Mouse (Mus musculus) forebrain, embryonic 13.5 days (tissue): ENCODE results near the gene Dram1. TPM values are rescaled to one million over a fixed set of nuclear protein-coding genes. Genes with fewer than 3 reads are reported as not detected.
A peak's percentile ranks its signal among the peaks of the same experiment; 100 is the strongest.

Experiments
- ATAC-seq: fragments of 200-750 bp; cut with Nextera tagmentation; 2 replicates; pipeline ENCODE4 v1.8.0; 2017
- H3K27ac ChIP-seq: fragments of 300-500 bp; sonication (generic); 2 replicates; pipeline ENCODE4 v1.5.1; 2015; ENCODE audit warnings: inconsistent platforms, mild to moderate bottlenecking, moderate library complexity
- H3K27me3 ChIP-seq: fragments of 300-500 bp; sonication (generic); 2 replicates; pipeline ENCODE4 v1.6.1; 2015; ENCODE audit warnings: mild to moderate bottlenecking, inconsistent platforms
- H3K36me3 ChIP-seq: fragments of 300-500 bp; sonication (generic); 2 replicates; pipeline ENCODE4 v1.6.1; 2015; ENCODE audit warnings: mild to moderate bottlenecking, inconsistent platforms; ENCODE audit not compliant: poor library complexity, severe bottlenecking
- H3K4me1 ChIP-seq: fragments of 300-500 bp; sonication (generic); 2 replicates; pipeline ENCODE4 v1.6.1; 2015; ENCODE audit warnings: inconsistent platforms
- H3K4me2 ChIP-seq: fragments of 300-500 bp; sonication (generic); 2 replicates; pipeline ENCODE4 v1.6.1; 2015; ENCODE audit warnings: inconsistent platforms, mild to moderate bottlenecking, moderate library complexity
- H3K4me3 ChIP-seq: fragments of 300-500 bp; sonication (generic); 2 replicates; pipeline ENCODE4 v1.5.1; 2015; ENCODE audit warnings: mild to moderate bottlenecking, inconsistent platforms
- H3K9ac ChIP-seq: fragments of 300-500 bp; sonication (generic); 2 replicates; pipeline ENCODE4 v1.6.1; 2015; ENCODE audit warnings: mild to moderate bottlenecking, inconsistent platforms
- H3K9me3 ChIP-seq: fragments of 300-500 bp; sonication (generic); replicated peaks from 2 replicates; pipeline ENCODE4 v1.6.1; 2016; ENCODE audit warnings: inconsistent platforms
- WGBS: fragments of 180-500 bp; shearing (Covaris S2); methylation state at CpG from one replicate; pipeline ENCODE4 v1.1.7; 2015; 5-methylcytosine and 5-hydroxymethylcytosine counted together
- polyA plus RNA-seq: library from polyadenylated mRNA; unstranded; fragments of >200 nt; fragmentation: Nextera tagmentation; extraction: Ambion mirVana; gene quantifications from 2 replicates; pipeline ENCODE4 v1.2.1, GENCODE M21; 2015

The Dram1 gene
- polyA plus RNA-seq, 1 experiment from 2014 or later: 0.19 TPM

DNA sequence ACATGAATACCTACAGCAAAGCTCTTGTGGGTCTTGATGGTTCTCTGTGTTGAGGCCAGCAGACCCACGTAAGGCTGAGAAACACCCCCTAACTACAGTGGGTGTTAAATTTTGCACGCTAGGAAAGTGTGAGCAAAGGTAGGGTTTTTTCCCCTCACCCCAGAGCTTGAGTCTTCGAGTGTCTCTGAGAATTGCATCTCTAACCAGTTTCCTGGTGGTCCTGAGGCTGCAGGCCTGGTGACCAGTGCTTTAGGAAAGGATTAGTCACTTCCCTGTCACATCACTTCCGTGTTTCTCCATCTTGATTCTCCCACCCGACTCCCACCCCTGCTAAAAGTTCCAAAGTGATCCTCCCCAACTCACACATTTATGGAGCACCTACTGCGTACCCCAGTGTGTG, 25.3 kb upstream of the Dram1 start:
- Histone ChIP-seq H3K9me3 (no peaks in the 10 kb centered on the region), H3K27me3 (no peaks in the 10 kb centered on the region), H3K36me3 (peaks cover 9% of the 10 kb centered on the region; the same call in 1 of the 2 replicates), H3K4me3 (no peak overlapping the region), H3K9ac (no peak overlapping the region), H3K4me2 (no peak overlapping the region), H3K4me1 (no peaks in the 10 kb centered on the region), H3K27ac (no peak overlapping the region)
- WGBS: 97% methylated on average over 6 of the region's 6 CpGs
- no peak for ATAC-seq

DNA sequence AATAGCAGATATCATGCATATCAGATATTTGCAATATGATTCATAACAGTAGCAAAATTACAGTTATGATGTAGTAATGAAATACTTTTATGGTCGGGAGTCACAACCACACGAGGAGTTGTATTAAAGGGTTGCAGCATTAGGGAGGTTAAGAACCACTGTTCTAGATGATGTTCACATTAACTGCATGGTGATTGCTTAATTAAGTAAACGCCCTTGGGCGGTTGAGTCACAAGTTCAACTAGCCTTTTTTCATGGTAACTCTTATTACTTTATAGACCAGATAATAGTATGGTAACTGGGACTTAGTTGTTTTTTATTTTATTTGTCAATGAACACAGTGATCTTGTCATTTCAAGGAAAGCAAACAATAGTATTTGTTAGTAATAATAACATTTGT, 24.1 kb upstream of the Dram1 start:
- Histone ChIP-seq H3K4me3 (no peak overlapping the region), H3K36me3 (peaks cover 9% of the 10 kb centered on the region; the same call in 1 of the 2 replicates), H3K4me1 (no peaks in the 10 kb centered on the region), H3K9me3 (no peaks in the 10 kb centered on the region), H3K27me3 (no peaks in the 10 kb centered on the region), H3K9ac (no peak overlapping the region), H3K27ac (no peak overlapping the region), H3K4me2 (no peak overlapping the region)
- ATAC-seq: no peak
- 94% methylated on average over 4 of the region's 4 CpGs for WGBS

DNA sequence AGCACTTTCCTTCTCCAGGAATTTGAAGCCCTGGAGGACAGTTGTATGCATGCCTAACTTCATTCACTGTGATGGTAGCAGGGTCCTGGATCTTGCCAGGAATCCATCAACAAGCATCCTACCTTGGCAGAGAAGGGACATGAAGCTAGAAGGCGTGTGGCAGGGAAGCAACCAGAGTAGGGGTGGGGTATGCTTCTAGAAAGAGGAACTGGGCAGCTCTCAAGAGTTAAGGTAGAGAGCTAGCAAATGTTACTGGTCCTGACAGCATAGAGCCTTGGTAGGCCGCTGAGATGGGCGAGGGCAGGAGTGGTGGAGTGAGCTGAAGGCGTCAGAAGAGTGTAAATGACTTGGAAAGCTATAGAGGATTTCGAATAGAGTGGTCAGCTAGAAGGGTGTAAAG, 20.4 kb upstream of the Dram1 start:
- 94% methylated on average over 5 of the region's 5 CpGs for WGBS
- no peaks in the 10 kb centered on the region for H3K27me3 ChIP-seq
- no peak for ATAC-seq

DNA sequence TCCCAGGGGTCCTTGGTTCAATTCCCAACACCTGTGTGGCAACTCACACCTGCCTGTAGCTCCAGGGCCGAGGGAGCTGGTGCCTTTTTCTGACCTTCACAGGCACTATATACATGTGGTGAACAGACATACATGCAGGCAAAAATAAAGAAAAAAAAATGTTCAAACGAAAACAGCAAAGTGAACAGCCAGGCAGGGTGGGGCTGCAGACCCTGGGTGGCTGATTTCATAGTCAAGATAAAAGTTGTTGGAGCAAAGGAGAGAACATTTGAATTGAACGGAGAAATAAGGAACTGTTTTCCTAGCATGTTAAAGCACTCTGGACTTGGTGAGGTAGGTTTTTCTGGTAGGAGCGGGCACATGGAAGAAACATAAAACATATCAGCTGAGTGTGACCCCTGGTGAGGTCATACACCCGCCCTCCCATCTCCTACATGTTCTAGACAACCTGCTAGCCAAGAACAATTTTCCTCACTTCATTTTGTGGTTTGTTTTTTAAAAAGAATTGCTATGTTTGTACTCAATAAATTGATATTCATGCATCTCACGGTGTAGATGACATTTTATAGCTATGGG, 19.9 kb upstream of the Dram1 start:
- H3K9me3 ChIP-seq: no peaks in the 10 kb centered on the region
- no peak overlapping the region for H3K4me3 ChIP-seq
- H3K4me1 ChIP-seq: no peaks in the 10 kb centered on the region
- H3K9ac ChIP-seq: no peak overlapping the region
- no peak overlapping the region for H3K27ac ChIP-seq
- H3K4me2 ChIP-seq: no peak overlapping the region
- WGBS: 91% methylated on average over 6 of the region's 6 CpGs
- H3K27me3 ChIP-seq: no peaks in the 10 kb centered on the region
- no peak for ATAC-seq
- peaks cover 9% of the 10 kb centered on the region; the same call in 1 of the 2 replicates for H3K36me3 ChIP-seq

More for the DNA sequence above, 20.4 kb upstream of the Dram1 start:
- no peaks in the 10 kb centered on the region for H3K4me1 ChIP-seq
- H3K4me3 ChIP-seq: no peak overlapping the region
- H3K9me3 ChIP-seq: no peaks in the 10 kb centered on the region
- no peak overlapping the region for H3K9ac ChIP-seq
- H3K36me3 ChIP-seq: peaks cover 9% of the 10 kb centered on the region; the same call in 1 of the 2 replicates
- H3K27ac ChIP-seq: no peak overlapping the region
- no peak overlapping the region for H3K4me2 ChIP-seq

- H3K9me3 ChIP-seq: no peaks in the 10 kb centered on the region
- no peak overlapping the region for H3K9ac ChIP-seq
- no peak overlapping the region for H3K4me3 ChIP-seq
- 86% methylated on average over 9 of the region's 9 CpGs for WGBS
- no peaks in the 10 kb centered on the region for H3K27me3 ChIP-seq
- no peak overlapping the region for H3K4me2 ChIP-seq
- ATAC-seq: peak; percentile 70; the same call in 1 of the 2 replicates
- H3K27ac ChIP-seq: no peak overlapping the region
- H3K4me1 ChIP-seq: no peaks in the 10 kb centered on the region; the same call in 1 of the 2 replicates
- no peaks in the 10 kb centered on the region for H3K36me3 ChIP-seq
Measured at GRCm38 (mm10) chr10:88392181-88392847, 13.4 kb upstream of the Dram1 start.

DNA sequence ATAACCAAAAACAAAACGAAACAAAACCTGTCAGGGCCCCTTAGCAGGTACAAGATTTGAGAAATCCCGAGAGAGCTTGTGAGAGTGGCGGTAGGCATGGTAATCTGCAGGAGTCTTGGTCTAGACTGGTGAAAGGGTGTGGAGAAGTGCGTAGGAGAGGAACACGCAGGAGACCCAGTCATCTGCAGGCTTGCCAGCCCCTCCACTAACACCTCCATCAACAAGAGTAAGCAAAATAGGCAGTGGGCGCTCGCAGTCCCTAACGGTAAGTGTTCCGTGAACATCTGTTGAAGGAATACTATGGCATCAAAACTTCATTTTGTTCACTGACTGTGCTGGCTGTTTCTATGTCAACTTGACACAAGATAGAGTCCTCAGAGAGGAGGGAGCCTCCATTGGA, 12.6 kb upstream of the Dram1 start:
- H3K4me1 ChIP-seq: no peaks in the 10 kb centered on the region; the same call in 1 of the 2 replicates
- H3K4me3 ChIP-seq: no peak overlapping the region
- H3K27me3 ChIP-seq: no peaks in the 10 kb centered on the region
- WGBS: 92% methylated on average over 9 of the region's 9 CpGs
- H3K9me3 ChIP-seq: no peaks in the 10 kb centered on the region
- no peak overlapping the region for H3K27ac ChIP-seq
- H3K4me2 ChIP-seq: no peak overlapping the region
- no peaks in the 10 kb centered on the region for H3K36me3 ChIP-seq
- H3K9ac ChIP-seq: no peak overlapping the region
- no peak for ATAC-seq

GRCm38 (mm10) chr10:88390096-88390790, 11.4 kb upstream of the Dram1 start:
- Histone ChIP-seq H3K4me2 (no peak overlapping the region), H3K9me3 (no peaks in the 10 kb centered on the region), H3K36me3 (no peaks in the 10 kb centered on the region), H3K27ac (no peak overlapping the region), H3K4me3 (no peak overlapping the region), H3K4me1 (no peaks in the 10 kb centered on the region; the same call in 1 of the 2 replicates), H3K9ac (no peak overlapping the region), H3K27me3 (no peaks in the 10 kb centered on the region)
- WGBS: 78% methylated on average over 10 of the region's 10 CpGs
- ATAC-seq: no peak

DNA sequence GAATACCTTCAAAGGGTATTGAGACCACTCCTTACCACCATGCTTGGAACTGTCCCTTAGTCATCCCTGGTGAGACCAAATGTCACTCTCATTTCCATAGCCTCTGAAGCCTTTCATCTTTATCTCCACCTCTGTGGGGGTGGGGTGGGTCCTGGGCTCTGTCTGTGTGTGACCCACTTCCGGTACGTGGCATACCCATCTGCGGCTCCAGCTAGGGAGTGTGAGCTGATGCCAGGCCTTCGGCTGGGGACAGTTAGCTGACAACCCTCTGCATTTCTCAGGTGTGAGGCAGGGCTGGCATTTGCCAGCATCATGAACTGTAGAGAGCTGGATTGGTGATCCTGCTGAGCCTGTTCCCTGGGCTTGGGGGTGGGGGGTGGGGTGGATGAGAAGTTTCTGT, 10.7 kb upstream of the Dram1 start:
- 0 out of 2 replicates have a peak, but pooled peaks have one; percentile 33 for ATAC-seq
- H3K9ac ChIP-seq: no peak overlapping the region
- no peaks in the 10 kb centered on the region; the same call in 1 of the 2 replicates for H3K4me1 ChIP-seq
- H3K36me3 ChIP-seq: no peaks in the 10 kb centered on the region
- 59% methylated on average over 4 of the region's 4 CpGs for WGBS
- H3K9me3 ChIP-seq: no peaks in the 10 kb centered on the region
- no peak overlapping the region for H3K27ac ChIP-seq
- H3K27me3 ChIP-seq: no peaks in the 10 kb centered on the region
- H3K4me2 ChIP-seq: no peak overlapping the region
- H3K4me3 ChIP-seq: no peak overlapping the region

- no peaks in the 10 kb centered on the region for H3K27me3 ChIP-seq
- WGBS: 79% methylated on average over 6 of the region's 6 CpGs
- no peak overlapping the region for H3K27ac ChIP-seq
- no peaks in the 10 kb centered on the region for H3K36me3 ChIP-seq
- H3K9ac ChIP-seq: no peak overlapping the region
- H3K4me3 ChIP-seq: no peak overlapping the region
- H3K9me3 ChIP-seq: no peaks in the 10 kb centered on the region
- H3K4me2 ChIP-seq: no peak overlapping the region
- ATAC-seq: no peak
- peaks cover 3% of the 10 kb centered on the region; the same call in 1 of the 2 replicates for H3K4me1 ChIP-seq
Measured at GRCm38 (mm10) chr10:88386251-88386650, 7.4 kb upstream of the Dram1 start.

GRCm38 (mm10) chr10:88385758-88386157, 6.9 kb upstream of the Dram1 start:
- Histone ChIP-seq H3K27ac (no peak overlapping the region), H3K9ac (no peak overlapping the region), H3K27me3 (no peaks in the 10 kb centered on the region), H3K4me3 (no peak overlapping the region), H3K4me2 (no peak overlapping the region), H3K36me3 (no peaks in the 10 kb centered on the region), H3K9me3 (no peaks in the 10 kb centered on the region), H3K4me1 (peaks cover 8% of the 10 kb centered on the region)
- no peak for ATAC-seq
- 76% methylated on average over 6 of the region's 6 CpGs for WGBS

GRCm38 (mm10) chr10:88385290-88385689, 6.4 kb upstream of the Dram1 start:
- Histone ChIP-seq H3K4me2 (no peak overlapping the region), H3K4me3 (no peak overlapping the region), H3K4me1 (peaks cover 12% of the 10 kb centered on the region), H3K27ac (no peak overlapping the region), H3K27me3 (no peaks in the 10 kb centered on the region), H3K36me3 (no peaks in the 10 kb centered on the region), H3K9me3 (no peaks in the 10 kb centered on the region), H3K9ac (no peak overlapping the region)
- no peak for ATAC-seq
- 91% methylated on average over 11 of the region's 11 CpGs for WGBS

- WGBS: 77% methylated on average over 5 of the region's 5 CpGs
- no peak overlapping the region for H3K27ac ChIP-seq
Measured at GRCm38 (mm10) chr10:88384081-88384480, 5.2 kb upstream of the Dram1 start.

More at GRCm38 (mm10) chr10:88384081-88384480, 5.2 kb upstream of the Dram1 start:
- Histone ChIP-seq H3K4me2 (no peak overlapping the region), H3K27me3 (no peaks in the 10 kb centered on the region), H3K4me3 (no peak overlapping the region), H3K9ac (no peak overlapping the region), H3K4me1 (peaks cover 15% of the 10 kb centered on the region), H3K9me3 (no peaks in the 10 kb centered on the region), H3K36me3 (no peaks in the 10 kb centered on the region)
- no peak for ATAC-seq
